Mouse (Mus musculus) neural tube, embryonic 12.5 days (tissue): Measurements from ENCODE around the gene Tspo. TPM values are rescaled to one million over a fixed set of nuclear protein-coding genes. Genes with fewer than 3 reads are reported as not detected.
A peak's percentile ranks its signal among the peaks of the same experiment; 100 is the strongest.

ENCODE experiments used
- ATAC-seq: fragments of 200-750 bp; cut with Nextera tagmentation; 2 replicates; pipeline ENCODE4 v1.8.0; 2017; ENCODE audit warnings: low read depth, mild to moderate bottlenecking, moderate TSS enrichment, moderate library complexity; ENCODE audit not compliant: low FRiP score
- H3K27ac ChIP-seq: fragments of 300-500 bp; sonication (generic); 2 replicates; pipeline ENCODE4 v1.5.1; 2016
- H3K27me3 ChIP-seq: fragments of 300-500 bp; sonication (generic); replicated peaks from 2 replicates; pipeline ENCODE4 v1.6.1; 2016; ENCODE audit warnings: mild to moderate bottlenecking
- H3K36me3 ChIP-seq: fragments of 300-500 bp; sonication (generic); 2 replicates; pipeline ENCODE4 v1.6.1; 2016; ENCODE audit warnings: mild to moderate bottlenecking
- H3K4me1 ChIP-seq: fragments of 300-500 bp; sonication (generic); 2 replicates; pipeline ENCODE4 v1.6.1; 2016
- H3K4me2 ChIP-seq: fragments of 300-500 bp; sonication (generic); replicated peaks from 2 replicates; pipeline ENCODE4 v1.6.1; 2016; ENCODE audit warnings: mild to moderate bottlenecking
- H3K4me3 ChIP-seq: fragments of 300-500 bp; sonication (generic); 2 replicates; pipeline ENCODE4 v1.5.1; 2016
- H3K9ac ChIP-seq: fragments of 300-500 bp; sonication (generic); 2 replicates; pipeline ENCODE4 v1.6.1; 2016; ENCODE audit warnings: mild to moderate bottlenecking
- H3K9me3 ChIP-seq: fragments of 300-500 bp; sonication (generic); 2 replicates; pipeline ENCODE4 v1.6.1; 2016; ENCODE audit warnings: mild to moderate bottlenecking
- WGBS: fragments of 180-500 bp; shearing (Covaris S2); methylation state at CpG from one replicate; pipeline ENCODE4 v1.1.7; 2016; 5-methylcytosine and 5-hydroxymethylcytosine counted together
- polyA plus RNA-seq: library from polyadenylated mRNA; unstranded; fragments of >200 nt; fragmentation: Nextera tagmentation; extraction: Ambion mirVana; gene quantifications from 2 replicates; pipeline ENCODE4 v1.2.1, GENCODE M21; 2016

The Tspo gene
- polyA plus RNA-seq, 1 experiment from 2014 or later, result 15.7 TPM

DNA sequence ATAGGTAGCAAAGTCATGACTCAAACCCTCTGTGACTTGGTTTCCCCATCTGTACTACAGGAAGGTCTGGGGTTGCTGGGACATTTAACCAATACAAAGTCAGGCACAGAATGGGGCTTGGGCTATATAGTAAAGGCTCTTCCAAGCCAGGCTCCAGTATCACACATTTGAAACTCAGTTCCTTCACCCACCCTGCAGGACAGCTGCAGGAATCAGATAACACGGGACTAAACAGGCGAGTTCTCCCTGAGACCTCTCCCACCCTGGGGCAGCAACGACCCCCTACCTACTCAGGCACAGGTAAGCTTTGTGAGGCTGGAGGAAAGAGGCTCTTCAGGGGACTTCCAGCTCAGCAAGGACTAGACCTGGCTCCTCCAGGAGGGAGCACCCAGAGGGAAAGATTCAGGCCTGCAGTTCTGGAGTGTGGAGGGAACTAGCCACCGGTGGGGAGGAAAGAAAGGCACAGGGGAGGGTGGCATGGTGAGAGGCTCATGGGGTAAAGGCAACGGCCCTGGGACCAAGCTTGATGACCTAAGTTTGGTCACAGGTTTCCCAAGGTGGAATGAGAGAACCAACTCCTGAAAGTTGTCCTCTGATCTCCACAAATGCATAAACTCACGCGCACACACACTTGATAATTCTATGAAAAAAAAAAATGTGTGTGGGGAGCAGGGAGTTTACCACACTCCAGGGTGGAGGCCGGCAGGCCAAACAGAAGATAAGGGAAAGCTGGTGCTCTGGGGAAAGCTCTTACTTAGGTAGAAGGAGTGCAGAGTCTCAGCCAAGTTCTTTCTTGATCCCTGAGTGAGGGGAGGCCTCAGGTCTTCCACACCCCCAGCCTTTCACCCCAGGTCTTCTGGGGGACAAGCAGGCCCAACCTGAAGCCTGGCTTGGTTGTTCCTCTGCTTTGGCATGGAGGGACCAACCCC, 29.1 kb downstream of the Tspo start:
- 86% methylated on average over 8 of the region's 8 CpGs for WGBS
- ATAC-seq, result no peak
- Histone ChIP-seq H3K4me1 (peaks cover 21% of the 10 kb centered on the region), H3K4me2 (peak overlapping the region; percentile 78; the same call in 1 of the 2 replicates), H3K4me3 (no peak overlapping the region), H3K27me3 (no peaks in the 10 kb centered on the region), H3K27ac (no peak overlapping the region), H3K9ac (peak overlapping the region; percentile 21; the same call in 1 of the 2 replicates), H3K36me3 (peaks cover 11% of the 10 kb centered on the region), H3K9me3 (no peaks in the 10 kb centered on the region)

DNA sequence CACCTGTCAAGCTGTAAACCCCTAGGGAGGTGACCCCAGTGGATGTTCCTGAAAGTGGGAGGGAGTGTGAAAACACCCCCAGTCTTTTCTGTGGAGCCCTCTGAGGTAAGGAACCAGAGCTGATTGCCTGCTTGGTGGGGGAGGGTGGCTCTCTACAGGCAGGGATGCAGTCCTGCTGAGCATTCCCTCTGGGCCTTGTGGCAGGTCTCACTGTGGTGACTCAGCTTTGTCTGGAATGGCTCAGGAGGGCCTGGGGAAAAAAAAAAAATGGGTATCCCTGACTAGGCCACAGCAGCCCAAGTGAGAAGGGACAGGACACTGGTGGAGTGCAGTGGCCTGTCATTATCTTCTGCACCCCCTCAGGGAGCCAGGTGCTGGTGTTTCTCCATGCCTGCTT, 29.8 kb downstream of the Tspo start:
- Histone ChIP-seq H3K36me3 (peaks cover 7% of the 10 kb centered on the region; the same call in 1 of the 2 replicates), H3K4me2 (peak overlapping the region; percentile 78), H3K27ac (no peak overlapping the region)

DNA sequence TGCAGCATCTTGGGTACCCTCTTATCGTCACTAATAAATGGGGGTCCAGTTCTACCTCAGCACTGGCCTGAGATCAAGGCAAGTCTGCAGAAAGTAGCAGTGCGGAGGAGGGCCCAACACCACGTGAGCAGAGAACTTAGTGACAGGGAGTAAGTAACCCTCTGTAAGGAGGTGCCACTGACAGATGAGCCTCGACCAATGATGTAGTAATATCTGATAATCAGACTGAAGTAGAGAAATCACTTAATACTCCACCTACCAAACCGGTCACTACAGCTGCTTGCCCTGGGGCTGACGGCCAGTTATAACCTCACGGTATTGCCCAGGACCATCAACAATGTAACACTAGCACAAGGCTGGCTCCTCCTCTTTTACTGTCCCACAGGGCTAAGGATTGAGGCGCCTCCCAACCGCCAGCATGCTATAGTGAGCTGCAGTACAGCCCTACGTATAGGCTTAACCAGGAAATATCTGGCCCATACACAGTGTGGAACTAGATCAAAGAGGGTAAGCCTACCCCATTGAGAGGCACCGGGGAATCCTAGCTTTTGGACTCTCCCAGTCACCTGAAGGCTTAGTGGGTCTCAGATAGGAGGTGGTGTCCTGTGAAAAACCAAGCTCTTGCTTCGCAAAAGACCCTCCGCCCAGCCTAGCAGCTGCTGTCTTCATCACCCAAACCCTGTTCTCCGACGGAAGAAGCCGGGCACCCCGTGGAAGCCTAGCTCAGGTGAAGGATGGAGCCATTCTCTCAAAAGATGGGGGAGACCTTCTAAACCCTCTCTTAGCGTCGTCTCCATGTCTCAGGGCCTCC, 30.5 kb downstream of the Tspo start:
- no peaks in the 10 kb centered on the region for H3K27me3 ChIP-seq
- peak overlapping the region; percentile 78 for H3K9ac ChIP-seq
- WGBS, result 11% methylated on average over 19 of the region's 19 CpGs
- H3K9me3 ChIP-seq, result no peaks in the 10 kb centered on the region
- H3K4me1 ChIP-seq, result peaks cover 21% of the 10 kb centered on the region
- peak; percentile 58; the same call in 1 of the 2 replicates for ATAC-seq
- H3K4me2 ChIP-seq, result peak overlapping the region; percentile 78
- peak overlapping the region; percentile 89 for H3K4me3 ChIP-seq
- peaks cover 4% of the 10 kb centered on the region; the same call in 1 of the 2 replicates for H3K36me3 ChIP-seq
- no peak overlapping the region for H3K27ac ChIP-seq

More for the DNA sequence above, 29.8 kb downstream of the Tspo start:
- no peaks in the 10 kb centered on the region for H3K27me3 ChIP-seq
- peaks cover 21% of the 10 kb centered on the region for H3K4me1 ChIP-seq
- H3K9ac ChIP-seq, result peak overlapping the region; percentile 78; the same call in 1 of the 2 replicates
- ATAC-seq, result no peak
- H3K4me3 ChIP-seq, result peak overlapping the region; percentile 4; the same call in 1 of the 2 replicates
- no peaks in the 10 kb centered on the region for H3K9me3 ChIP-seq

DNA sequence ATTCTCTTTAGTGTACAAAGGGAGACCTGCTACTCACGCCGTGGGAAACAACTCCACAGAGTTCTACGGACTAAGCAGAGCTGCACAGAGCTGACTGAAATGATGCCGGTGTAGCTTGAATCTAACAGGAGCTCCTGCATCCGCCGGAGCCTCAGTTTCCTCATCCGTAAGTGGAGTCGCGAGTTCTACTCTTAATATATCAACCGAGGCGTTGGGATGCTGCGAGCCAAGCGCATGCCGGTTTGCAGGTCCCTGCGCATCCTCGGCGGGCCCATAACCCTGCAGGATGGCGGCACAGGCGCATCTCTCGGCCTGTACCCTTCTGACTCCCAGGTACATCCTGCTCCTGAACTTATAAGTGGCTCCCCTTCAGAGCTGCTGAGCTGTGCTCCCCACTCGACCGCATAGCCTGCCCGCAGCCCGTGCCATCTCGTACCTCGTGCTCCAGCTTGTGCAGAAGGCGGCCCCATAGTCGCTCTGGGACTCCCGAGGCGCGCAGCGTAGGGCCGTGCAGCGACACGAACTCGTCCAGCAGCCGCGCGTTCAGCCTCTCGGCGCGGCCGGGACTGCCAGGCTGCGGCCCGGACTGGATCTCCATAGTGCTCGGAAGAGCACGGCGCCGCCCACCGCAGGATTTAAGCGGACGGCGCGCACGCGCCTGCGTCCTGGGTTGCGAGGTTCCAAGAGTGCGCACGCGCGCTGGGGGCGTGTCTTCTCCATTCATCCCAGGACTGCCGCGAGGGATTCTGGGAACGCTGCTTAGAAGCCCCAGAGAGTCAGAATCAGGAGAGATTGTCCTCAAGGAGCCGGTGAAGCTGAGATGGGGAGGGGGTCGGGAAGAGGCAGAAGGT, 31.3 kb downstream of the Tspo start, which contains the start of gene Ttll12:
TSS of gene Ttll12 (minus strand) at position 645 of the 851 bp plus-strand sequence.
- ATAC-seq, result peak; percentile 84
- under 1% methylated on average over 68 of the region's 68 CpGs for WGBS

DNA sequence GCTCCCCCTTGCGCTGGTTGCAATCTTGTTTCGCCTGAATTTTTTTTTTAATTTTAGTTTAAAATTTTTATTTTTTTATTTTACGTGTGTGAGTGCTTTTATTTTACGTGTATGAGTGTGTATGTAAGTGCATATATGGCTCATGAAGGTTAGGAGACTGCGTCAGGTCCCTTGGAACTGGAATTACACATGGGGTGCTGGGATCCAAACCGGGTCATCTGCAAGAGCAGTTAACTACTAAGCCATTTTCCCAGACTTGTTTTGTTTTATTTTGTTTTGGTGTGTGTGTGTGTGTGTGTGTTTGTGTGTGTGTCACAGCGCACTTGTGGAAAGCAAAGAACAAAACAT, 31.9 kb downstream of the Tspo start:
- H3K9me3 ChIP-seq, result no peaks in the 10 kb centered on the region
- WGBS, result 39% methylated on average over 7 of the region's 7 CpGs
- H3K27ac ChIP-seq, result no peak overlapping the region
- no peaks in the 10 kb centered on the region for H3K27me3 ChIP-seq
- peak; percentile 23; the same call in 1 of the 2 replicates for ATAC-seq
- peaks cover 21% of the 10 kb centered on the region for H3K4me1 ChIP-seq
- peak overlapping the region; percentile 78; the same call in 1 of the 2 replicates for H3K9ac ChIP-seq
- H3K4me2 ChIP-seq, result peak overlapping the region; percentile 78
- H3K4me3 ChIP-seq, result peak overlapping the region; percentile 89
- H3K36me3 ChIP-seq, result peaks cover 4% of the 10 kb centered on the region; the same call in 1 of the 2 replicates

More for the DNA sequence above, 31.3 kb downstream of the Tspo start, which contains the start of gene Ttll12:
- H3K27me3 ChIP-seq, result no peaks in the 10 kb centered on the region
- H3K36me3 ChIP-seq, result peaks cover 4% of the 10 kb centered on the region; the same call in 1 of the 2 replicates
- H3K9ac ChIP-seq, result peak within 1 kb of the TSS; percentile 78
- 0 out of 2 replicates have a peak within 1 kb of the TSS, but pooled peaks have one; percentile 15 for H3K27ac ChIP-seq
- no peaks in the 10 kb centered on the region for H3K9me3 ChIP-seq
- H3K4me2 ChIP-seq, result peak within 1 kb of the TSS; percentile 78
- H3K4me1 ChIP-seq, result peaks cover 21% of the 10 kb centered on the region
- peak within 1 kb of the TSS; percentile 89 for H3K4me3 ChIP-seq

DNA sequence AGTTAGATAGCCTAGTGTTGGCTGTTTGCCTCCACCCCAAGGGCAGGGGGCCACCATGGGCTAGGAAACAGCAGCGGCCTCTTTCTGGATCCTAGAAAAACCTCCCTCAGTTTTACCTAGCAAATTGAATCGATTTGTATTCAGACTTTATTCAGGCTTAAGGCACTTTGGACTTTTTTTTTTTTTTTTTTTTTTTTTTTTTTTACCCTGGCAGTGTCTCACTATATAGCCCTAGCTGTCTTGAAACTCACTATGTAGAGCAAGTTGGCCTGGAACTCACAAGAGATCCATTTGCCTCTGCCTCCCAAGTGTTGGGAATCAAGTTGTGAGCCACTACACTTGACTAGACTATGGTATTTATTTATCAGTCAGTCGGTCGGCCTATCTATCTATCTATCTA, 33.4 kb downstream of the Tspo start:
- 91% methylated on average over 4 of the region's 4 CpGs for WGBS
- no peaks in the 10 kb centered on the region for H3K36me3 ChIP-seq
- no peak for ATAC-seq
- H3K4me2 ChIP-seq, result no peak overlapping the region
- H3K4me1 ChIP-seq, result peaks cover 21% of the 10 kb centered on the region
- no peaks in the 10 kb centered on the region for H3K9me3 ChIP-seq
- no peak overlapping the region for H3K9ac ChIP-seq
- no peaks in the 10 kb centered on the region for H3K27me3 ChIP-seq
- H3K27ac ChIP-seq, result no peak overlapping the region
- no peak overlapping the region for H3K4me3 ChIP-seq

DNA sequence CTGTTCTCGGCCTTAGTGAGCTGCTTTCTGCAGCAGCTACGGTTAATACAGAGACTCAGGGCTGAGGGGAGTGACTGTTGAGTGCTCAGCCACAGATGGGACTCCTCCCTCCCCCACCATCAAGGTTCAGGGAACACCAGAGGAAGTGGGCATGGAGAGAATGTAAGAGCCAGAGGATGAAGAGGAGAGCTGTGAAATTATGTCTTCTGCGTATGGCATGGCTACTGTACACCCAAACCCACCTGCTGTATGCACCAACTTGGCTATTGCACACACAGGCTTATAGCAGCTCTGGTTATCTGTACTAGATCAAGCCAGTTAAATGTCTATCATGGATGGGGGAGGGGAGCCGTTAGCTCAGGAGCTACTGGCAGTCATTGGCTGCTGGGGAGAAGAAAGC, 37.8 kb downstream of the Tspo start:
- no peaks in the 10 kb centered on the region for H3K36me3 ChIP-seq
- WGBS, result 82% methylated on average over 4 of the region's 4 CpGs
- no peaks in the 10 kb centered on the region for H3K27me3 ChIP-seq

DNA sequence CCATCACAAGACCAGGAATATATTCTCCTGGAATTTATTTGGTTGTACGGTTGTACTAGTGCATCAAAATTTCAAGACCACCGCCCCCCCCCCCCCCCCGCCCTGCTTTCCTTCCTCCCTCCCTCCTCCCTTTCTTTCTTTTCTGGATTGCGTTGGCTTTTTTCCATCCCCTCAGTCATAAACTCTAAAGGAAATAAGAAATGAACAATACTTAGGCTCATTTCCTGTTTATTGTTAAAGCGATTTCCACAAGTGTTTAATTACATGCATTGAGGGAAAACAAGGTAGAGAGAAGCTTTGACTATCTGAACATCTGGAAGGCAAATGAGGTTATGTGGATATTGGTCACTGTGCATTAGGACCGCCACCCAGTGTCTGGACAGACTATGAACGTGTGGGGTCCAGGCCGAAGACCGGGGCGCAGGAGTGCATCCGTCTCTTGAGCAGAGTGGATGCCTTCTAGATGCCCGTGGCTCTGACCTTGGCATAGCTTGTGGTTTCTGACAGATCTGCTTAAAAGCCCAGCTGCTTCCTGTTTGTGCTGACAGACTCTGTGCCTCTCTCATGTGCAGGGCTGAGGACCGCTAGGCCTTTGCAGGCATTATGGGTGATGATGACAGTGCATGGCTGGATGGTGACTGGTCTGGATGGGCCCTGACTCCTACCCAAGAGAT, 39.1 kb downstream of the Tspo start:
- WGBS, result 86% methylated on average over 12 of the region's 13 CpGs
- no peak for ATAC-seq
- H3K9me3 ChIP-seq, result no peaks in the 10 kb centered on the region
- no peak overlapping the region for H3K4me3 ChIP-seq
- H3K27ac ChIP-seq, result no peak overlapping the region
- no peak overlapping the region for H3K9ac ChIP-seq
- peaks cover 3% of the 10 kb centered on the region; the same call in 1 of the 2 replicates for H3K36me3 ChIP-seq
- H3K27me3 ChIP-seq, result no peaks in the 10 kb centered on the region
- no peak overlapping the region for H3K4me2 ChIP-seq
- H3K4me1 ChIP-seq, result no peaks in the 10 kb centered on the region

More for the DNA sequence above, 37.8 kb downstream of the Tspo start:
- no peak for ATAC-seq
- Histone ChIP-seq H3K4me3 (no peak overlapping the region), H3K9me3 (no peaks in the 10 kb centered on the region), H3K4me1 (no peaks in the 10 kb centered on the region), H3K9ac (no peak overlapping the region), H3K4me2 (no peak overlapping the region), H3K27ac (no peak overlapping the region)

DNA sequence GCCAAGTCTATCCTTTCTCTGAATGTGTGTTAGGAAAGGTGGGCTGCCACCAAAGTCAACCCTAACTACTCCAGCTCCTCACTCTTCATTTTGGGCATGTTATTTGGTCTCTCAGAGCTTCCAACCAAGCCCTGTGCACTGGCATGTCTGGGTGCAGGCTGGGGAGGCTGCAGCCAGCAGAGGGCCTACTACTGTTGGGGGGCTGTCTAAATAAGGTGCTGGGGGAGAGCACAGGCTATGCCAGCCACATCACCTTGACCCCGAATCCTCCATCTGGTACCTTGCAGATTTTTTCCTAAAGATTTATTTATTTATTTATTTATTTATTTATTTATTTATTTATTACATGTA, 39.6 kb downstream of the Tspo start:
- H3K4me3 ChIP-seq, result no peak overlapping the region
- 88% methylated on average over 1 of the region's 1 CpGs for WGBS

DNA sequence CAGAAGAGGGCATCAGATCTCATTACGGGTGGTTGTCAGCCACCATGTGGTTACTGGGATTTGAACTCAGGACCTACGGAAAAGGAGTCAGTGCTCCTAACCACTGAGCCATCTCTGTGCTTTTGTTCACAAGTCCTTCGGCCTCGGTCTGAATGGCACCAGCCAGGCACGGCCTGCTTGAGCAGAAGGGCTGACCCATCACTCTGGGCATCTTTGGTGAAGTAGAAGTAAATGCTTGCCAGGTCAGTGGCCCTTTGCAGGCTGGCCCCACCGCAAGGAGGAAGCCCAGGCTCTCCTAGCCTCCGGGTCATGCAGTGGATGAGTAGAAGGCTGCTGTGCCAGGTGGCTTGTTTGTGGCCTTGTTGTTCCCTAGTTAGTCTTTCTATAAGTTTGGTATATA, 40.0 kb downstream of the Tspo start:
- Histone ChIP-seq H3K4me3 (no peak overlapping the region), H3K4me2 (no peak overlapping the region), H3K4me1 (no peaks in the 10 kb centered on the region), H3K36me3 (peaks cover 6% of the 10 kb centered on the region; the same call in 1 of the 2 replicates), H3K9me3 (no peaks in the 10 kb centered on the region), H3K27me3 (no peaks in the 10 kb centered on the region), H3K9ac (no peak overlapping the region), H3K27ac (no peak overlapping the region)
- ATAC-seq, result no peak
- WGBS, result 91% methylated on average over 7 of the region's 7 CpGs

More for the DNA sequence above, 39.6 kb downstream of the Tspo start:
- Histone ChIP-seq H3K27ac (no peak overlapping the region), H3K4me1 (no peaks in the 10 kb centered on the region), H3K9ac (no peak overlapping the region), H3K36me3 (peaks cover 3% of the 10 kb centered on the region; the same call in 1 of the 2 replicates), H3K4me2 (no peak overlapping the region), H3K27me3 (no peaks in the 10 kb centered on the region), H3K9me3 (no peaks in the 10 kb centered on the region)
- no peak for ATAC-seq

DNA sequence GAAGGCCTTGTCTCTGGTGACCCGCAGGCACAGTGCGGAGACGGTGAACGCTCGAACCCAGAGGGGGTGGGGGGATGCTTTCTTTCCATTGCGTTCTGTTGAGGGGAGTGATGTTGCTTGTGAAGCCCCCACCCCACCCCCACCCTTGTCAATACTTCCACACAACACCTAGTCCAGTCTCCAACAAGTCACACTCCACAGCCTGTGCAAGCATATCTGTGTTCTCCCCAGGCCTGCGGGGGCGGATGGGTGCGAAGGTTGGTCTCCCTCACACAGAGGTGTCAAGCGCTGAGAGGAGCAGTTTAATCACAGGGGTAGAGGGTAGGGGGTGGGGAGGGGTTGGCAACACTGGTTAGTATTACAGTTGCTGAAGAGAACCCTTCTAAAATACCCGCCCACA, 42.8 kb downstream of the Tspo start:
- Histone ChIP-seq H3K36me3 (peaks cover 9% of the 10 kb centered on the region; the same call in 1 of the 2 replicates), H3K4me1 (no peaks in the 10 kb centered on the region), H3K9me3 (no peaks in the 10 kb centered on the region), H3K4me2 (no peak overlapping the region), H3K27ac (no peak overlapping the region), H3K27me3 (no peaks in the 10 kb centered on the region), H3K4me3 (no peak overlapping the region), H3K9ac (no peak overlapping the region)
- no peak for ATAC-seq
- 87% methylated on average over 11 of the region's 11 CpGs for WGBS
